Mouse (Mus musculus) regulatory T cell (primary cell): ENCODE measurements around the gene Gm13691.
"Not testable (repeated sequence)": the region's sequence is repeated elsewhere in the genome, so short reads cannot be mapped to it uniquely, and the experiment has no call there.

Experiments used
- in situ Hi-C: fragments of 300-600 bp; cut with MboI, MseI; formaldehyde crosslinking; loops from one replicate; pipeline ENCODE4 v1.15.1; 2025; ENCODE audit warnings: high pct_unique_total_duplicates

Gene Gm13691

DNA sequence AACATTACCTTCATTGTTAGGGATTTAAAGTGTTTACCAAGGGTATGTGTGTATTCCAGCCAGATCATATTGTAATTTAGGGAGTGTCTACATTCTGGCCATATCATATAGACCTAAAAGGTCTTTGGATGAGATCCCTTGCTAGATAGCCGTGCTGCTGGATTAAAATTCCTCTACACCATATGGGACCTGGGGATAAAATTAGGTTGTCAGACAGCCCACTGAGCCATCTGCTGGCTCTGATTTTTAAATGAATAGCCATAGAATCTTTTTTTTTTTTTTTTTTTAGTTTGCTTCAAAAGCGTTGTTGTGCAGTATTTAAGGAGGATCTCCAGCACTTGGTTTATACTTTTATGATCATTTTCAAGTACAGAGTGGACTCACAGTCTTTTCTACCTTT lies 42.2 kb downstream of the Gm13691 start:
- in situ Hi-C loops = no loop called here

DNA sequence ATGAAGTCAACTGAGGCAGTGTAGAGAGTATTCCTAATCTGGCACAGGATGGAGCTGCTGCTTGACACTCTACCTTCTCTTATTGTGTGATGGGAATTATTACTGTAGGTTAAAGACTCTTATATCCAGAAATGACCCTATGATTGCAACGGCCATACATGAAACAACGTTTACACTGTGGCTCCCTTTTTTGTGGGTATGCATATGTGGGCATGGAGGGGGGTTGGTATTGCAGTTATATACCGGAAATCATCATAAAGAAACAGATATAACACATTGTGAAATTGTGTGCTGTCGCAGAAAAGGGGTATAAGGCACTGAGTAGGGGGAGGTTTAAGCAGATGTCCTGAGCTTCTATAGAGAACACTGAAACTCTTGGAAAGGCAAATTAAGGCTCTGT lies 45.6 kb downstream of the Gm13691 start:
- in situ Hi-C loops = no loop called here

DNA sequence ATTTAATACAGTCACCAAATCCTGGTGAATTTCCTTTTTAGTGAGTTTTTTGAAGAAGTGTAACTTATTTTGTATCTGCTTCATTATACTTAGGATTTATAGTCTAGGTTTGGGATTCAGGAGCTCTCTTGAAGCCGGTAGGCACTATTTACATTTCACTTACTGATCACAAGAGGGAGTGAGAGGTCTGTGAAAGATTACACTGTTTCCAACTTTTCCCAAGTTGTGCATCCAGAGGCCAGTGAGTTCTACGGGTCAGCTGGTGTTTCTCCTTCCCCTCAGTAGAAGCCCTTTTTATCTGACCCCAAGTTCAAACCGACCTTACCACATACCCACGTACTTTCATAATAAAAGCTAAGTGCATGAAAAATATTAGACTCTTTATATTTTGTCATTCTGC lies 47.0 kb downstream of the Gm13691 start:
- in situ Hi-C loops = no loop called here

DNA sequence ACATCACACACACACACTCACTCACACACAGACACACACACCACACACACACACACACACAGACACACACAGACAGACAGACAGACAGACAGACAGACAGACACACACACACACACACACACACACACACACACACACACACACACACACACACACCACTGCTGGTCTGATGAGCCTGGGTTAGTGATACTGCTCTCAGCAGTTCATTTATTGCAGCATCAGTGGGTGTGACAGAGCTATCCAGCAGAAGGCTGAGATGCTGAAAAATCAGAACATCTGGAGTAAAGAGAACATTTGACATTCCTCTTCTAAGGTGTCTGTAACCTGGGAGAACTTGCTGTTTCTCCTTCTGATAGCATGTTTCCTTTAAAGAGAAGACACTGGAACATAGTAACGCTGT lies 47.6 kb downstream of the Gm13691 start:
- in situ Hi-C loops = not testable (repeated sequence)

DNA sequence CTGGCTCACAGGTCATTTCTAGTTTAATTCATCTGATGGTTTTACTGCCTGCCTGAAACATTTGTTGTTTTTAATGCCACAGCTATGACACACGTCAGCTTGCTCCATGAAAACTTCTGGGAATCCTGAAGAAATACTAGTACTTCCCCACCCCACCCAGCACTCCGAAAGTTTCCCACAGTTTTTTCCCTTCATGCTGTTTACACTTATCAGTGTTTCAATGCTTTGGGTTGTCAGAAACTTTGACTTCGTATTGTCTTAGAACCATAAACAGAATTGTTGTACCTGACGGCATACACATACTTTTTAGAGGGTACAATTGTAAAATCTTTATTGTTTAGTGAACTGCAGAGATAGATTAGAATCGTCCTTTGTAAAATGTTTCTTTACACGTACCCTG lies 48.9 kb downstream of the Gm13691 start:
- in situ Hi-C loops = no loop called here
